Mouse (Mus musculus): ENCODE measurements around the gene Plekhd1. TPM values are rescaled to one million over a fixed set of nuclear protein-coding genes. Genes with fewer than 3 reads are reported as not detected.

Plekhd1 gene
- polyA plus RNA-seq, 2 experiments from 2014 or later, result 0.36 to 1.3 TPM

DNA sequence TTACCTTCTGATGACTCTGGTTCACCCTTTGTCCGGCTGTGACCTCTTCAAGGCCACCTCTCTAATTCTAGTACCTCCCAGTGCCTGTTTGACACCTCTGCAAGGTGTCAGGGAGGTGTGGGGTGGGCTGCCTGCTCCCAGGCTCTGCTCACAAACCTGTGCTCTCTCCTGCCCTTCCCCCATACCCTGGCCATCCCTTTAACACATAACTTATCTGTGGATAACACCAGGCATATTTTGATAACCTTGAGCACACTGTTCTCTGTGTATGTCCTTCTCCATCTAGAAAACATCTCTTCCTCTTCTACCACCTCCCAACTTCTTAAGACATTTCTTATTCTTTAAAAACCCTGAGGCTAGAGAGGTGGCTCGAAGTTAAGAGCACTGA, 6.7 kb downstream of the Plekhd1 start:
- ATAC-seq, result no peak

DNA sequence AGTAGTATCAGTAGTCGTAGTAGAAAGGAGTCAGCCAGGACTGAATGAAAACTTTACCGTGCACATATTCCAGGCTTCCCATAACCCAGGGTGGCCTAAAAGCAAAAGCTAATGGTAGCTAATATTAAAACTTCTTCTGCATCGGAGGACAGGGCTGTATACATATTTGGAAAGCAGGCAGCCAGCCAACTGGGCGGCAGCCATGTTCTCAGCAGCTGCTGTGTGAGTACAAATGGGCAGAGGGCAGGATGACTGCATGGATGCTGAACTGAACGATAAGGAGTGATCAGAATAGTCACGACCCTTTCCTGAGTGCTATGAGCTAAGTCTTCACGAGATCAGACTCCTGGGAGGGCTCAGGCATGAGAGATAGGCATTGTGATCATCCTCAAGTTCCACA, 8.9 kb downstream of the Plekhd1 start:
- no peak for ATAC-seq

DNA sequence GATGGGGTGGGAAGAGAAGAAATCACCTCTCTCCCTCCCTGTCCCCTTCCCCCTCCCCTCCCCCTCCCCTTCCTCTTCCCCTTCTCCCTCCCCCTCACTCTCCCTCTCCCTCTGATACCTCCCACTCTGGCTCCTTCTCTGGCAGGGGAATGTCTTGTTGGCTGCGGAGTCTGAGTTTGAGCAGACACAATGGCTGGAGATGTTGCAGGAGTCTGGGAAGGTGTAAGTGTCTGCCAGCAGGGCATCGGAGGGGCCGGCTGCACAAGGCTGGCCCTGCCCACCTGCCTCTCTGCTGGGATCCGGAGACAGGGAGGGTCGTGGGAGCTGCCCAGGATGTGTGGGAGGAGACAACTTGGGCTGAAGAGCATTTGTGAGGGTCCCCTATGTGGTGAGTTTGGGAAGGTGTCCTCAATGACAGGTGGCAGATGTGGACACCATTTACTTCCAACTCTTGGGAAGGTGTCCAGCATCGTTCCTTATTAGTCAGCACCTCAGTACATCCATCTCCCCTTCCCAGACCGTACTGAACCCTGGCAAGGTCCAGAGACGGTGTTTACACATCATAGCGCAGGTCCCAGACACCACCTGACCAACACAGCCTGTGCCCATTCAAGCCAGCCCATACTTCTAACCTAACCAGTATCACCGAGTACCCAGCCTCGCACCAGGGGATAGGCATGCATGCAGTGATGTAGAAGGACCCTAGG, 14.0 kb downstream of the Plekhd1 start:
- ATAC-seq, result no peak

DNA sequence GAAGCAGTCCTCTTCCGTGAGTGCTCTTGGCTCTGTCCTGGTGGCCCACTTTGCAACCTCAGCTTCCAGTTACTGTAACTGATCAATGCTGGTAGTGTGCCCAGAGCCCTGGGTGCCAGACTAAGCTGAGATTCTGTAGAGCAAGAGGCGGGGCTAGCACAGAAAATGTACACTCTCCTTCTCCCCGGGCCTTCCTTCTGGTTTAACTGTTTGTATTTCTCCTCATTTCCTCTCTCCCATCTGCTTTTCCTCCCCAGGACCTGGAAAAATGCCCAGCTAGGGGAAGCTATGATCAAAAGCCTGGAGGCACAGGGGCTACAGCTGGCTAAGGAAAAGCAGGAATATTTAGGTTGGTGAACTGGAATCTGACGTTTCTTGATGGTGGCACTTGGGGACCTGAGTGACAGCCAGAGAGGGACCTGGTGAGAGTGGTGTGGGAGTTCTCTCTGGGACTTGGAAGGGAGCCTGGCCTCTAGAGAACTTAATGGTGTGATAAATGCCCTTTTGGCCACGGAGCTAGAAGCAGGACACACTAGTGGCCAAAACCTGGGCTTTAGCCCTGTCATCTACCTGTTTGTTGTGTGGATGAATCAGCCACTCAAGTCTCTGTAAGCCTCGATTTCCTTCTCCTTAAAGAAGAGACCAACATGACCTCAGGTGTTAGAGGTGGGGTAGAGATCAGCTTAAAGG, 14.7 kb downstream of the Plekhd1 start:
- ATAC-seq, result no peak

DNA sequence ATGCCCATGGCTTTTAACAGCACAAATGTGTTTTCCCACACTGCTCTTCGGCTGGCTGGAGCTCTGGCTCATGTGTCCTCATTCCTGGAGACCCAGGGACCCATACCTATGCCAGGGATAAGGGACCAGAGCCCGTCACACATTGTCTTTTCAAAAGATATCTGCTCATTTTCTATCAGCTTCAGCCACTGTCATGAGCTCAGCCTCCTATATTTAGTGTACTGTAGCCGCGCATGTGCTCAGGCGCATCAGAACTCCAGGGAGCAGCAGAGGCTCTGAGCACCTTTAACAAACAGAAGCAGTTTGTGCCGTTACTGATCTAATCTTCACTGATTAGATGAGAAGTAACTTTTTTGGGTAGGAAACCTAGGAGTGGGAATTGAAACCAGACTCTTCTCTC, 23.5 kb downstream of the Plekhd1 start:
- ATAC-seq, result no peak

GRCm38 (mm10) chr12:80719141-80719540, 26.8 kb downstream of the Plekhd1 start:
- ATAC-seq, result no peak

- no peak for ATAC-seq
Observed at GRCm38 (mm10) chr12:80720507-80720906, 28.1 kb downstream of the Plekhd1 start.

DNA sequence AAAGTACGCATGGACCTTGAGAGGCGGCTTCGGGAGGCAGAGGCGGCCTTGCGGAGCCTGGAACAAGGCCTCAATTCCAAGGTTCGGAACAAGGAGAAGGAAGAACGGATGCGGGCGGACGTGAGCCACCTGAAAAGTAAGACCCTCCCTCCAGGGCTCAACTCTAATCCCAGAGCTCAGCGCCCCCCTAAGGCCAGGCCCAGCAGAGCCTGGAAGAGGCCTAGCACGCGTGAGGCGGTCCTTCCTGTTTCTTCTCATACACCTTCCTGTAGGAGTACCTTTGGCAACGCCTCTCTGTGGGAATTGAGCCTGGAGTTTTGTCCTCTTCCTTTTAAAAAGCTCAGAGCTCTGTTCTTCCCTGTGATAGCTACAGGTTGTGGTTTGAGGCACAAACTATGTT, 29.1 kb downstream of the Plekhd1 start:
- no peak for ATAC-seq

- ATAC-seq, result no peak
Observed at GRCm38 (mm10) chr12:80724853-80725559, 32.6 kb downstream of the Plekhd1 start.

DNA sequence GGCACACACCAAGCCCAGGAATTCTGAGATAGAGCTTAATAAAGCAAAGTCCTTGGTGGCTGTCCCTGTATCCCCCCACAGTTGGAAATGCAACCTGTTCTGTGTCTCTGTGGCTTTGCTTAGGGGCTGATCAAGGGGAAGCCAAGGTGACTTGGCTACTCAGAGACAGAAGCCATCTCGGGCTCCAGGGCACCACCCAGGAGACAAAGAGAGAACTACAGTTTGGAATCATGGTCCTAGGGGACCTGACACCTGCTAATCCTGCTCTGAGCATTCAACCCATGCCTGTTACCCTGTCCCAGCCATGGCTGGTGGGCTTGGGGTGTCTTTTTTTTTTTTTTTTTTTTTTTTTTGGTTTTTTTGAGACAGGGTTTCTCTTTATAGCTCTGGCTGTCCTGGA, 35.8 kb downstream of the Plekhd1 start:
- no peak for ATAC-seq

- no peak for ATAC-seq
Observed at GRCm38 (mm10) chr12:80728814-80729213, 36.4 kb downstream of the Plekhd1 start.

GRCm38 (mm10) chr12:80729758-80730530, 37.6 kb downstream of the Plekhd1 start:
- ATAC-seq, result no peak

DNA sequence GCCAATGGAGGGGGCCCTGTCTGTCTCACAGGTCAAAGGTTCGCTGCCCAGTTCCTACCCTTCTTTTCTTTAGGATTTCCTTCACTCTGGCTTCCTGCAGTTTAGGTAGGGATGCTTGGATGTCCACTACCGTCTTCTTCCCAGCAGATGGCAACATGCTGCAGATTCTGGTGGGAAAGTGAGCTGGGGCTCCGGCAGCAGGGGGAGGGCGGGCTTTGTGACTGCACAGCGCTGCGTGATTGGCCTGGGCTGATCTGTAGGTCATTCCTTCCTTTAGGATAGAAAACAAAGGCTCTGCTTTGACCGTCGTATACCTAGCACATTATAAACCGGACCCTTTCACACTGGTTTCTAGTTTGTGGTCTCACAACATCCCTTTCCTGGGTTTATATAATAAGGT, 38.2 kb downstream of the Plekhd1 start:
- ATAC-seq, result no peak

DNA sequence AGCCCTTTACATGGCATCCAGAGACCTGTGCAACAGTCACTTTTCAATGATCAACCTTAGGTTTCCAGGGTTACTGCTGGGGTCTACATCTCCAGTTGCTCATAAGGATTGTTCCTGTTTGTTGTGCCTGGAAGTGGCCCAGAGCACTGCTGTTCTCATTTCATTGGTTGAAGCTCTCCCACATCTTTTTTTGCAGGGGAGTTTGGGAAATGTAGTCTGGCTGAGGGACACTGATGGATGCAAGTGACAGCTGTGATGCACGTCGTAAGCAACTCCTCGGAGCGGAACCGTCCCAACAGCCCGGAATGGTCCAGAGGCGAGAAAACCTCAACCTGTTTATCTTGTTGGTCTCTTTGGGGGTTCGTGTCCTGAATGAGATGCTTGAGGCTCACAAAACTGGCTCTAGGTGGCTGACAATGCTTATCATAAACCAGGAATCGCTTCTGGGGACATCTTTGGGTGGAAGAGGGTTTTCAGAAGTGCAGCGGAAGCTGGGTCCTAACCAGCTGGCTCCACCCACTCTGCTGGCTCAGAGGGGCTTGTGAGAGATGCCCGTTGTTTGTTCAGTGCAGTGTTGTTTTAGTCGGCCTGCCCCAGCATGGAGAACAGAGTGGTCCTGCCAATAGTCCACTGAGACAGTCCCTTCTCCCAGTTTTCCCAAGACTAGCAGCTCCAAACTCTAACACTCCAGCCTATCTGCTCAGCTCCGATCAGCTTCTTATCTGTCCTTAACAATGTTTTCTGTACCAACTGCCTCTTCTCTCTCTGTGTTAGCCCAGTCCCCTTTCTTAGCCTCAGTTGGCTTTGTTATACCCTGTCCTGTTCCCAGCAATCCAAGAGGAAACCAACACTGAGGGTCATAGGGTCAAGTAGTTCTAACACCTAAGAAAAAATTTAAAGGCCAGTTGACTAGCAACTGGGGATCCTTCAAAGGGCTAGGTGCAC, 42.4 kb downstream of the Plekhd1 start:
- no peak for ATAC-seq

GRCm38 (mm10) chr12:80736464-80737282, 44.3 kb downstream of the Plekhd1 start:
- no peak for ATAC-seq

- ATAC-seq, result no peak
Observed at GRCm38 (mm10) chr12:80737283-80737600, 44.9 kb downstream of the Plekhd1 start.

DNA sequence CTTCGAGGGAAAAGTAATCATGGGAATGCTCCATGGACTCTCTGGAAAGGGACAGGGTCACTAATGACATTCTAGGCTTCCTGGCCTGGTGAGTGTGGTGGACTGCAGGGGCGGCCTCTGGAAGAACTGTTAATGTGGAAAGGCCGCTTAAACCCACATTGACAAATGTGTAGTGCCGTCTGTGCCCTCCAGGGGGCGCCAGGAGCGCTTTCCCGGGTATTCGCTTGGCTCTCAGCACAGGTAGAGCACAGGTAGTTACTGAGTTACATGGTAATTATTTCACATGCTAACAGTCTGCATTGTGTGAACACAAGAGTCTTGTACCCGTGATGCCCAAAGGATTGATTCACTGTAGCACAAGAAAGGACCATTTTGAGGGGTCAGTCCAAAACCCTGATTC, 47.1 kb downstream of the Plekhd1 start:
- no peak for ATAC-seq

- no peak for ATAC-seq
Observed at GRCm38 (mm10) chr12:80744614-80745013, 52.2 kb downstream of the Plekhd1 start.

- ATAC-seq, result no peak
Observed at GRCm38 (mm10) chr12:80746031-80746813, 53.8 kb downstream of the Plekhd1 start.

DNA sequence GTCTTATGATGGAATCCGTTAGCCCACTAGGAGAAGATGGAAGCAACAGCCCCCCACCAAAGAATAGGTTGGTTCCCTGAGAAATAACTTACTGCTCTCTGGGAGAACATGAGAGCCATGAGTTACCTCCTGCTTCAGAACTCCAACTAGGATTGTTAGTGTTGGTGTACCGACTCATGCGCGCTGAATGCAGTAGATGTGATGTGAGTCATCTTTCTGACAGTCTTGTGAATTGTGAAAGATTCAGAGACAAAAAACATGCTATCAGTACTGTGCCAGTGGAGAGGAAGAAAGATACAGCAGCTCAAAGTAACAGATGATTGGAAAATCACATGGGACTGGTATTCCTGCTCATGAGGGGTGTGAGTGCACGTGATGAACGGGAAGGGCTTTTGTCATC, 59.2 kb downstream of the Plekhd1 start:
- ATAC-seq, result no peak
